Mouse (Mus musculus): ENCODE results near the gene Sh3rf3.

GRCm38 (mm10) chr10:58908451-58908850, 95.3 kb downstream of the Sh3rf3 start:
- TF ChIP-seq MAFK (IDR thresholded peaks at IDR 0.05; ENCODE audit: insufficient read depth, low read depth, low read length) (no peak), CHD2 (IDR thresholded peaks at IDR 0.05; ENCODE audit: low read depth, low read length) (no peak), ZC3H11A (IDR thresholded peaks at IDR 0.05; ENCODE audit: borderline replicate concordance, low read depth, low read length) (no peak), ZNF384 (IDR thresholded peaks at IDR 0.05; ENCODE audit: low read depth, low read length) (no peak), HCFC1 (IDR thresholded peaks at IDR 0.05; ENCODE audit: borderline replicate concordance, insufficient read depth, low read length) (no peak)
